Comparison of ENCODE assay signal across 29 mouse cellular contexts in genomic region chr11:113363739-113364138, GRCm38 (mm10).
A peak's percentile ranks its signal among the peaks of the same experiment; 100 is the strongest.
DNase-seq lines count a peak whose midpoint lies in the region; ATAC-seq and TF ChIP-seq lines count a peak whose summit lies in the region.
"Had no signal": no experiment of that assay in that cellular context is flagged by ENCODE, and none has a peak within 500 bp of the region (broad histone marks: within the 10 kb centered on the region; RNA-seq: fewer than 3 reads in every experiment).

No protein-coding gene starts in this region.

- 24% methylated on average over 13 of the region's 13 CpGs for WGBS in forebrain, embryonic 12.5 days
- WGBS in forebrain, embryonic 14.5 days, result 18% methylated on average over 13 of the region's 13 CpGs
- WGBS in midbrain, embryonic 10.5 days, result 29% methylated on average over 13 of the region's 13 CpGs
- WGBS in midbrain, embryonic 13.5 days, result 18% methylated on average over 13 of the region's 13 CpGs
- WGBS in hindbrain, postnatal 0 days, result 22% methylated on average over 13 of the region's 13 CpGs

- H3K9ac ChIP-seq in forebrain, embryonic 12.5 days, result no peak overlapping the region
- H3K9ac ChIP-seq in forebrain, embryonic 14.5 days (ENCODE audit: low read length), result no peak overlapping the region
- H3K9ac ChIP-seq in midbrain, embryonic 13.5 days (replicated peaks), result no peak overlapping the region
- no peak overlapping the region for H3K9ac ChIP-seq in hindbrain, postnatal 0 days (replicated peaks; ENCODE audit: low read length)
- H3K9ac ChIP-seq: embryonic facial prominence, embryonic 12.5 days; heart, embryonic 13.5 days; kidney, embryonic 15.5 days; limb, embryonic 13.5 days; lung, embryonic 15.5 days; midbrain, embryonic 15.5 days; neural tube, embryonic 15.5 days had no signal

- H3K4me3 ChIP-seq in forebrain, embryonic 12.5 days (replicated peaks), result no peak overlapping the region
- no peak overlapping the region for H3K4me3 ChIP-seq in forebrain, embryonic 14.5 days (ENCODE audit: low read depth, low read length)
- no peak overlapping the region for H3K4me3 ChIP-seq in midbrain, embryonic 10.5 days
- H3K4me3 ChIP-seq in midbrain, embryonic 13.5 days (replicated peaks), result no peak overlapping the region
- H3K4me3 ChIP-seq in hindbrain, postnatal 0 days (ENCODE audit: low read length), result no peak overlapping the region
- H3K4me3 ChIP-seq: embryonic facial prominence, embryonic 12.5 days; gastrocnemius, adult 2 months; heart, embryonic 13.5 days; kidney, embryonic 15.5 days; left cerebral cortex, adult 2 months; limb, embryonic 13.5 days; lung, embryonic 15.5 days; midbrain, embryonic 15.5 days; neural tube, embryonic 15.5 days had no signal

- TF ChIP-seq CTCF in brain, embryonic 14.5 days (IDR thresholded peaks at IDR 0.05; ENCODE audit: borderline replicate concordance, extremely low read depth, insufficient read depth, insufficient read length), result no peak
- TF ChIP-seq CTCF in hindbrain, postnatal 0 days (IDR thresholded peaks at IDR 0.05; ENCODE audit: low read depth), result no peak

- no peaks in the 10 kb centered on the region for H3K27me3 ChIP-seq in forebrain, embryonic 12.5 days
- no peaks in the 10 kb centered on the region for H3K27me3 ChIP-seq in forebrain, embryonic 14.5 days (replicated peaks; ENCODE audit: control insufficient read depth, insufficient read depth, low read length)
- peaks cover 22% of the 10 kb centered on the region for H3K27me3 ChIP-seq in midbrain, embryonic 10.5 days (ENCODE audit: low read depth, poor library complexity, severe bottlenecking)
- no peaks in the 10 kb centered on the region; the same call in none of the 2 replicates for H3K27me3 ChIP-seq in midbrain, embryonic 13.5 days
- no peaks in the 10 kb centered on the region for H3K27me3 ChIP-seq in hindbrain, postnatal 0 days (ENCODE audit: insufficient read depth, low read length)
- H3K27me3 ChIP-seq: embryonic facial prominence, embryonic 12.5 days; heart, embryonic 13.5 days; limb, embryonic 13.5 days; lung, embryonic 15.5 days; midbrain, embryonic 15.5 days; neural tube, embryonic 15.5 days had no signal

- H3K4me2 ChIP-seq in forebrain, embryonic 12.5 days, result no peak overlapping the region
- H3K4me2 ChIP-seq in forebrain, embryonic 14.5 days (ENCODE audit: low read length), result no peak overlapping the region
- no peak overlapping the region for H3K4me2 ChIP-seq in midbrain, embryonic 13.5 days (replicated peaks)
- H3K4me2 ChIP-seq in hindbrain, postnatal 0 days (ENCODE audit: low read depth, low read length), result no peak overlapping the region
- H3K4me2 ChIP-seq: embryonic facial prominence, embryonic 12.5 days; heart, embryonic 13.5 days; kidney, embryonic 15.5 days; limb, embryonic 13.5 days; liver, embryonic 11.5 days; lung, embryonic 15.5 days; midbrain, embryonic 15.5 days; neural tube, embryonic 15.5 days had no signal

- H3K4me1 ChIP-seq in forebrain, embryonic 12.5 days, result peaks cover 27% of the 10 kb centered on the region
- H3K4me1 ChIP-seq in forebrain, embryonic 14.5 days (ENCODE audit: control insufficient read depth, insufficient read depth, low read length), result 0 out of 2 replicates have a peak, but pooled peaks cover 2% of the 10 kb centered on the region
- peaks cover 45% of the 10 kb centered on the region for H3K4me1 ChIP-seq in midbrain, embryonic 10.5 days
- H3K4me1 ChIP-seq in midbrain, embryonic 13.5 days (replicated peaks), result peaks cover 29% of the 10 kb centered on the region
- H3K4me1 ChIP-seq in hindbrain, postnatal 0 days (ENCODE audit: insufficient read depth, low read length), result no peaks in the 10 kb centered on the region

- peak overlapping the region; percentile 5; the same call in 1 of the 2 replicates for H3K27ac ChIP-seq in forebrain, embryonic 12.5 days
- H3K27ac ChIP-seq in forebrain, embryonic 14.5 days (ENCODE audit: low read depth, low read length), result no peak overlapping the region
- peak overlapping the region; percentile 28; the same call in 1 of the 2 replicates for H3K27ac ChIP-seq in midbrain, embryonic 10.5 days (replicated peaks)
- H3K27ac ChIP-seq in midbrain, embryonic 13.5 days, result no peak overlapping the region
- no peak overlapping the region; the same call in 1 of the 2 replicates for H3K27ac ChIP-seq in hindbrain, postnatal 0 days
- H3K27ac ChIP-seq: embryonic facial prominence, embryonic 12.5 days; gastrocnemius, adult 2 months; heart, embryonic 13.5 days; kidney, embryonic 15.5 days; left cerebral cortex, adult 2 months; limb, embryonic 13.5 days; lung, embryonic 15.5 days; midbrain, embryonic 15.5 days; neural tube, embryonic 15.5 days had no signal

- no peak for DNase-seq in forebrain, embryonic 14.5 days (ENCODE audit: low spot score)
- DNase-seq in midbrain, embryonic 10.5 days (ENCODE audit: low spot score), result no peak
- DNase-seq in brain, embryonic 14.5 days (ENCODE audit: low read depth), result peak; percentile 27
- peak; percentile 32 for DNase-seq in hindbrain, postnatal 0 days (ENCODE audit: low spot score)
- DNase-seq in adrenal gland, postnatal 4 days (ENCODE audit: low spot score in 2 of 2), result no peak
- DNase-seq: adrenal gland, adult 8-10 months; B cell, adult 2 months; cerebellum, adult 11-12 months; gastrocnemius, adult 2 months; gastrocnemius, postnatal 36 days; heart, adult 18-20 months; heart, postnatal 10 days; kidney, adult 18-20 months; kidney, postnatal 25 days; lung, postnatal 36 days; right cerebral cortex, adult 18-20 months; spleen, adult 18-20 months; thymus, postnatal 14 days had no signal

- no peaks in the 10 kb centered on the region for H3K9me3 ChIP-seq in forebrain, embryonic 12.5 days
- H3K9me3 ChIP-seq in forebrain, embryonic 14.5 days (replicated peaks; ENCODE audit: control insufficient read depth, low read length), result no peaks in the 10 kb centered on the region
- H3K9me3 ChIP-seq in midbrain, embryonic 10.5 days (replicated peaks), result no peaks in the 10 kb centered on the region
- H3K9me3 ChIP-seq in midbrain, embryonic 13.5 days, result no peaks in the 10 kb centered on the region
- H3K9me3 ChIP-seq in hindbrain, postnatal 0 days (ENCODE audit: low read length), result no peaks in the 10 kb centered on the region
- H3K9me3 ChIP-seq: embryonic facial prominence, embryonic 12.5 days; heart, embryonic 13.5 days; kidney, embryonic 15.5 days; limb, embryonic 13.5 days; lung, embryonic 15.5 days; midbrain, embryonic 15.5 days; neural tube, embryonic 15.5 days had no signal

- ATAC-seq in forebrain, embryonic 12.5 days (ENCODE audit: low FRiP score), result no peak
- ATAC-seq in forebrain, embryonic 14.5 days, result no peak
- no peak for ATAC-seq in midbrain, embryonic 13.5 days
- no peak for ATAC-seq in hindbrain, postnatal 0 days
- ATAC-seq: midbrain, embryonic 15.5 days had no signal

- TF ChIP-seq POLR2A in brain, embryonic 14.5 days (IDR thresholded peaks at IDR 0.05; ENCODE audit: borderline replicate concordance, extremely low read depth, insufficient read depth, insufficient read length, poor library complexity, severe bottlenecking), result no peak

- no peaks in the 10 kb centered on the region for H3K36me3 ChIP-seq in forebrain, embryonic 12.5 days (replicated peaks)
- no peaks in the 10 kb centered on the region for H3K36me3 ChIP-seq in forebrain, embryonic 14.5 days (ENCODE audit: control insufficient read depth, insufficient read depth, low read length)
- no peaks in the 10 kb centered on the region for H3K36me3 ChIP-seq in midbrain, embryonic 10.5 days
- 0 out of 2 replicates have a peak, but pooled peaks cover 3% of the 10 kb centered on the region for H3K36me3 ChIP-seq in midbrain, embryonic 13.5 days
- H3K36me3 ChIP-seq in hindbrain, postnatal 0 days (ENCODE audit: insufficient read depth, low read length), result no peaks in the 10 kb centered on the region
- H3K36me3 ChIP-seq: embryonic facial prominence, embryonic 12.5 days; kidney, embryonic 15.5 days; limb, embryonic 13.5 days; lung, embryonic 15.5 days; midbrain, embryonic 15.5 days; neural tube, embryonic 15.5 days had no signal

Comparison
In these comparisons a context has a peak if more than half of its experiments do, and no peak if none do; other contexts are left out.
1. H3K27ac ChIP-seq: peak in forebrain, embryonic 12.5 days (single experiment) and midbrain, embryonic 10.5 days (single experiment); none in forebrain, embryonic 14.5 days (single experiment), midbrain, embryonic 13.5 days (single experiment) and hindbrain, postnatal 0 days (single experiment).
2. DNase-seq: peak in brain, embryonic 14.5 days (single experiment) and hindbrain, postnatal 0 days (single experiment); none in forebrain, embryonic 14.5 days (single experiment), midbrain, embryonic 10.5 days (single experiment) and adrenal gland, postnatal 4 days (0 of 2).